Mouse (Mus musculus) right cerebral cortex, adult 2 months (tissue): ENCODE data around the gene Hhatl.
A peak's percentile ranks its signal among the peaks of the same experiment; 100 is the strongest.

Experiments used
- DNase-seq, 2 experiments: peaks; one replicate each; pipeline ENCODE4 v3.0.0; 2021 to 2022; ENCODE audit warnings: low spot score in 2 of 2

Hhatl gene

DNA sequence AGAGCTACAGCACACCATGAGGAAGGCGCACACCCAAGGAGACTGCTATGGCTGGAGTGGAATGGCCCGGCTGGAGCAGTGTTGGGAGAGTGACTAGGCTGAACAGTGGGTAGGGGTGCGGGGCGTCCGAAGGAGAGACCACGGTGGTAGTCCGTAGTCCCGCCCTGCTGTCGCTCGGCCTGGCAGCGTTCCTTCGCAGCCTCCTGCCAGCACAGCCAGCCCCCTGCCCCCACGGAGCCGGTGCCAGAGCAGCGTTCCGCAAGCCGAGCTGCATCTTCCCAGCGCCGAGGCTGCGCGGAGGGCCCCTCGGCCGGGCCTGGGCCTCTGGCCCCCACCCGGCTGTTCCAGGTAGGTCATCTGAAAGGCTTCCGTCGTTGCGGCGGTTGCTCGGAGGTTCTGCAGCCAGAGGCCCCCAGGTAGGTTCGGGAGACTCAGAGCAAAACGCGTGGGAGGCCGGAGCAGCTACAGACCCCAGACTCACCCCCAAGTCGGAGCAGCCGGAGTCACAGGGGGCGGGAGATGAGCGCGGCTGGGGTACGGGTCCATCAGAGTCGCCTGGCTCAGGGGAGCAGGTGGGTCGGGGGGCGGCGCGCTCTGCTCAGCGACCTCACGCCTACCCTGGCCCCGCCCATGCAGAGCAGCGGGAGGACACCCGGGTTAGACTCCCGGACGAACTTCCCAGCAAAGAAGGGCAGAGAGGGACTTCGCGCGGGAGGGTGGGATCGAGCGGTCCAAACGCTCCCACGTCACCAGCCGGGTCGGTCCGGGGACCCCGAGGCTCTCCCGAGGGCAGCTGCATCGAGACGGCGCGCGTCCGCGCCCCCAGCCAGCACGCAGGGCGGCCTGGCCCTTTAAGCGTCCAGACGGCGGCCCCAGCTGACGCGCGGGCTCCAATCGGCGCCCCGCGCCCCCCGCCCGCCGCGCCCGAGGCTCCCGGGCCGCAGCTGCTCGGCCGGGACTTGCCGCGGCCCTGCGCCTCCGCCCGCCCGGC is 32.9 kb downstream of the Hhatl start, which contains the start of gene Zfp651:
Gene Zfp651, plus strand, starts transcription at position 240 of the 991 bp plus-strand sequence.
- peak; percentile 64 to 74 for DNase-seq

GRCm38 (mm10) chr9:121757835-121758814 is 34.2 kb downstream of the Hhatl start:
- DNase-seq, result no peak

DNA sequence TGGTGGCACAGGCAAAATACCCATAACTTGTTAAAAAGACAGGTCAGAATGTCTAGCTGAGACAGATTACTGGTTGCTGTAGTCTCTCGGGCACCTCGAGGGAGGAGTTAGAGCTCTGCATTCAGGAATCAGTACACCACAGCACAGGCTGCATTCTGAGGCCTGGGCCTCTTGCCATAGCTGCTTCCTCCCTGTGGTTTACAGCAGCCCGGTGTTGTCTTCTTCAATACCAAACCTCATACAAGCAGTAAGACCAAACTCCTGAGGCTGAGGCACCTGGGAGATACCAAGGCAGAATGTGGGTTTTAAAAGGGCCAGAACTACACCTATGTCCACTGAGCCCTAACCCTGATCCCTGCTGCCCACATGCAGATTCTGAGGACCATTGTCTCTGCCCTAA is 34.9 kb downstream of the Hhatl start:
- DNase-seq, result no peak

- peak in 1 of 2 experiments; percentile 7 for DNase-seq
Measured at GRCm38 (mm10) chr9:121756785-121757184, 35.5 kb downstream of the Hhatl start.

GRCm38 (mm10) chr9:121754624-121755023 is 37.7 kb downstream of the Hhatl start:
- no peak for DNase-seq

- DNase-seq, result no peak
Measured at GRCm38 (mm10) chr9:121752774-121753173, 39.5 kb downstream of the Hhatl start.

GRCm38 (mm10) chr9:121744051-121744450 is 48.3 kb downstream of the Hhatl start:
- DNase-seq, result no peak

- no peak for DNase-seq
Measured at GRCm38 (mm10) chr9:121741168-121741567, 51.1 kb downstream of the Hhatl start.

- peak in 1 of 2 experiments; percentile 47 for DNase-seq
Measured at GRCm38 (mm10) chr9:121740490-121740889, 51.8 kb downstream of the Hhatl start.
